Mouse (Mus musculus) ES-E14 (cell line): ENCODE data around the gene Emid1. TPM values are rescaled to one million over a fixed set of nuclear protein-coding genes. Genes with fewer than 3 reads are reported as not detected.

Experiments used
- DNase-seq: peaks from one replicate; pipeline ENCODE4 v3.0.0-alpha.2; 2013; ENCODE audit warnings: low read depth, low spot score
- H3K27ac ChIP-seq: 2 replicates; pipeline ENCODE4 v1.5.1; 2012; ENCODE audit warnings: low read depth, mild to moderate bottlenecking, low read length, moderate library complexity, mixed read lengths; ENCODE audit not compliant: poor library complexity, insufficient read depth, severe bottlenecking
- H3K36me3 ChIP-seq: 2 replicates; pipeline ENCODE4 v1.6.1; 2012; ENCODE audit warnings: mild to moderate bottlenecking, low read length, moderate library complexity, mixed read lengths; ENCODE audit not compliant: control insufficient read depth, poor library complexity, insufficient read depth, severe bottlenecking
- H3K4me1 ChIP-seq, 2 experiments: fragments of 150-350 bp in 1 of 2; sonication (generic) in 1 of 2; 2 replicates each; pipeline ENCODE4 v1.6.1; 2012; ENCODE audit warnings: low read length in 2 of 2, mild to moderate bottlenecking in 1 of 2, mixed read lengths in 1 of 2; ENCODE audit not compliant: control insufficient read depth in 2 of 2, insufficient read depth in 2 of 2, poor library complexity in 1 of 2
- H3K4me3 ChIP-seq, 2 experiments: fragments of 150-350 bp in 1 of 2; sonication (generic) in 1 of 2; 2 replicates each; pipeline ENCODE4 v1.5.1; 2012; ENCODE audit warnings: low read length in 2 of 2, low read depth in 1 of 2, mild to moderate bottlenecking in 1 of 2, mixed read lengths in 1 of 2; ENCODE audit not compliant: insufficient read depth in 1 of 2, poor library complexity in 1 of 2, severe bottlenecking in 1 of 2
- H3K9ac ChIP-seq: 2 replicates; pipeline ENCODE4 v1.6.1; 2012; ENCODE audit warnings: low read depth, mild to moderate bottlenecking, low read length, mixed read lengths; ENCODE audit not compliant: poor library complexity, insufficient read depth, severe bottlenecking
- H3K9me3 ChIP-seq: fragments of 150-350 bp; sonication (generic); 2 replicates; pipeline ENCODE4 v1.6.1; 2012; ENCODE audit warnings: low read depth, mild to moderate bottlenecking, low read length; ENCODE audit not compliant: control insufficient read depth, insufficient read depth
- CHD2 ChIP-seq: IDR thresholded peaks from 2 replicates; pipeline ENCODE4 v1.6.1; 2014; ENCODE audit warnings: mild to moderate bottlenecking, low read depth, low read length, inconsistent platforms
- HCFC1 ChIP-seq: IDR thresholded peaks from 2 replicates; pipeline ENCODE4 v1.6.1; 2012; ENCODE audit warnings: low read length, inconsistent platforms, borderline replicate concordance; ENCODE audit not compliant: insufficient read depth
- MAFK ChIP-seq: IDR thresholded peaks from 2 replicates; pipeline ENCODE4 v1.6.1; 2014; ENCODE audit warnings: mild to moderate bottlenecking, low read depth, low read length, inconsistent platforms; ENCODE audit not compliant: insufficient read depth
- ZC3H11A ChIP-seq: IDR thresholded peaks from 2 replicates; pipeline ENCODE4 v1.6.1; 2012; ENCODE audit warnings: low read depth, mild to moderate bottlenecking, inconsistent platforms, low read length, borderline replicate concordance
- ZNF384 ChIP-seq: IDR thresholded peaks from 2 replicates; pipeline ENCODE4 v1.6.1; 2012; ENCODE audit warnings: low read depth, low read length, inconsistent platforms
- in situ Hi-C, 2 experiments: fragments of 600-800 bp; cut with MboI; formaldehyde crosslinking; loops; one replicate each; pipeline ENCODE4 v1.15.1; 2025; ENCODE audit warnings: low sequenced_read_pairs in 2 of 2, inconsistent platforms in 1 of 2; ENCODE audit not compliant: unreplicated experiment in 2 of 2
- total RNA-seq: library from RNA; depleted of rRNA; stranded (reverse); fragments of 300-350 nt; gene quantifications from 2 replicates; pipeline ENCODE4 v1.2.3, GENCODE M21; 2012

The Emid1 gene
- total RNA-seq, 1 experiment: 2.7 TPM

- TF ChIP-seq CHD2 (no peak; the same call in 1 of the 2 replicates), ZNF384 (no peak), HCFC1 (peak; percentile 51; the same call in 1 of the 2 replicates), MAFK (no peak), ZC3H11A (no peak)
Observed at GRCm38 (mm10) chr11:5099576-5100183, 52.4 kb downstream of the Emid1 start.

GRCm38 (mm10) chr11:5098736-5099542 is 53.1 kb downstream of the Emid1 start, which contains the start of the genes Rhbdd3 and Ewsr1:
TSS of gene Rhbdd3 (plus strand) at chr11:5098926.
TSS of gene Ewsr1 (minus strand) at chr11:5099266.
- in situ Hi-C loops: no loop called here
- Histone ChIP-seq H3K4me3 (peak within 1 kb of the TSS; percentile 79 to 84), H3K9me3 (no peaks in the 10 kb centered on the region), H3K27ac (peak within 1 kb of the TSS; percentile 94), H3K4me1 (peaks cover 5 to 11% of the 10 kb centered on the region in 2 experiments; a peak in 3 of 4 replicates), H3K36me3 (peaks cover 11% of the 10 kb centered on the region), H3K9ac (peak within 1 kb of the TSS; percentile 99)
- peak; percentile 45; the same call in 1 of the 2 replicates for TF ChIP-seq CHD2
- TF ChIP-seq ZC3H11A: no peak
- TF ChIP-seq ZNF384: peak; percentile 42; the same call in 1 of the 2 replicates
- TF ChIP-seq MAFK: peak; percentile 90
- no peak for TF ChIP-seq HCFC1
- DNase-seq: peak; percentile 92

More at GRCm38 (mm10) chr11:5099576-5100183, 52.4 kb downstream of the Emid1 start:
- in situ Hi-C loops: no loop called here
- DNase-seq: peak; percentile 77
- peak overlapping the region; percentile 79 to 84 for H3K4me3 ChIP-seq
- H3K9ac ChIP-seq: peak overlapping the region; percentile 99
- H3K36me3 ChIP-seq: peaks cover 16% of the 10 kb centered on the region
- peak overlapping the region; percentile 94 for H3K27ac ChIP-seq
- no peaks in the 10 kb centered on the region for H3K9me3 ChIP-seq
- H3K4me1 ChIP-seq: peaks cover 5 to 11% of the 10 kb centered on the region in 2 experiments; a peak in 3 of 4 replicates

GRCm38 (mm10) chr11:5098035-5098735 is 53.9 kb downstream of the Emid1 start:
- H3K4me1 ChIP-seq: peaks cover 5 to 11% of the 10 kb centered on the region in 2 experiments; a peak in 3 of 4 replicates
- no peak for TF ChIP-seq ZNF384
- TF ChIP-seq ZC3H11A: no peak
- TF ChIP-seq MAFK: no peak
- TF ChIP-seq CHD2: no peak
- TF ChIP-seq HCFC1: no peak
- H3K9me3 ChIP-seq: no peaks in the 10 kb centered on the region
- DNase-seq: no peak
- in situ Hi-C loops: no loop called here
- H3K36me3 ChIP-seq: peaks cover 4% of the 10 kb centered on the region
- H3K9ac ChIP-seq: peak overlapping the region; percentile 99
- H3K27ac ChIP-seq: peak overlapping the region; percentile 94
- H3K4me3 ChIP-seq: peak overlapping the region; percentile 79 to 84

GRCm38 (mm10) chr11:5096480-5097020 is 55.5 kb downstream of the Emid1 start:
- H3K4me3 ChIP-seq: peak overlapping the region; percentile 79 to 84
- peaks cover 9% of the 10 kb centered on the region for H3K36me3 ChIP-seq
- peaks cover 5 to 8% of the 10 kb centered on the region in 2 experiments; a peak in 3 of 4 replicates for H3K4me1 ChIP-seq
- H3K27ac ChIP-seq: no peak overlapping the region
- H3K9me3 ChIP-seq: no peaks in the 10 kb centered on the region
- no peak overlapping the region for H3K9ac ChIP-seq
- in situ Hi-C loops: no loop called here
- TF ChIP-seq MAFK (no peak), ZNF384 (no peak), ZC3H11A (no peak), CHD2 (no peak), HCFC1 (no peak)
- no peak for DNase-seq
